11 mouse cellular contexts compared by ENCODE assay signal in genomic region chr2:167512970-167513369, GRCm38 (mm10). TPM values are rescaled to one million over a fixed set of nuclear protein-coding genes. Genes with fewer than 3 reads are reported as not detected.
DNase-seq lines count a peak whose midpoint lies in the region; ATAC-seq and TF ChIP-seq lines count a peak whose summit lies in the region.
"Had no signal": no experiment of that assay in that cellular context is flagged by ENCODE, and none has a peak within 500 bp of the region (broad histone marks: within the 10 kb centered on the region; RNA-seq: fewer than 3 reads in every experiment).

No protein-coding gene starts in this region.

- no peak overlapping the region for H3K4me3 ChIP-seq in liver, postnatal 0 days (ENCODE audit: low read depth, low read length)
- H3K4me3 ChIP-seq in liver, embryonic 12.5 days, result no peak overlapping the region
- H3K4me3 ChIP-seq in G1E (ENCODE audit: low read depth, low read length), result no peak overlapping the region
- H3K4me3 ChIP-seq: hindbrain, embryonic 10.5 days; neural tube, embryonic 12.5 days had no signal

- WGBS in liver, postnatal 0 days (ENCODE audit: insufficient replicate concordance), result 87% methylated on average over 5 of the region's 5 CpGs
- 75% methylated on average over 5 of the region's 5 CpGs for WGBS in liver, embryonic 12.5 days (ENCODE audit: insufficient replicate concordance)

- H3K9ac ChIP-seq in liver, postnatal 0 days (replicated peaks), result no peak overlapping the region
- no peak overlapping the region for H3K9ac ChIP-seq in liver, embryonic 12.5 days
- H3K9ac ChIP-seq: neural tube, embryonic 12.5 days had no signal

- H3K27ac ChIP-seq in liver, postnatal 0 days (ENCODE audit: low read depth), result no peak overlapping the region
- no peak overlapping the region for H3K27ac ChIP-seq in liver, embryonic 12.5 days
- H3K27ac ChIP-seq: hindbrain, embryonic 10.5 days; neural tube, embryonic 12.5 days had no signal

- no peak for DNase-seq in cerebellum, postnatal 10 days
- no peak for DNase-seq in liver, postnatal 0 days
- no peak for DNase-seq in G1E (ENCODE audit: low spot score)
- no peak for DNase-seq in layer of hippocampus, postnatal 25 days (ENCODE audit: extremely low spot score in 1 of 2, low spot score in 1 of 2)
- DNase-seq in kidney, adult 18-20 months, result no peak
- DNase-seq: gastrocnemius, postnatal 25 days had no signal

- peaks cover 7% of the 10 kb centered on the region for H3K4me1 ChIP-seq in liver, postnatal 0 days (ENCODE audit: insufficient read depth)
- H3K4me1 ChIP-seq in liver, embryonic 12.5 days, result peaks cover 24% of the 10 kb centered on the region
- H3K4me1 ChIP-seq in G1E (ENCODE audit: insufficient read depth, low read depth, low read length), result peaks cover 17% of the 10 kb centered on the region
- H3K4me1 ChIP-seq: hindbrain, embryonic 10.5 days; neural tube, embryonic 12.5 days had no signal

- TF ChIP-seq EP300 in liver, postnatal 0 days (IDR thresholded peaks at IDR 0.05; ENCODE audit: low read depth), result no peak

- TF ChIP-seq CTCF in liver, postnatal 0 days (IDR thresholded peaks at IDR 0.05; ENCODE audit: low read depth), result peak; percentile 74
- TF ChIP-seq CTCF in G1E (IDR thresholded peaks at IDR 0.05; ENCODE audit: low read depth, low read length), result peak; percentile 11; the same call in 1 of the 2 replicates

- peaks cover 95% of the 10 kb centered on the region for H3K36me3 ChIP-seq in liver, postnatal 0 days (replicated peaks; ENCODE audit: insufficient read depth, low read length)
- H3K36me3 ChIP-seq in liver, embryonic 12.5 days, result peaks cover 98% of the 10 kb centered on the region
- H3K36me3 ChIP-seq in G1E (replicated peaks), result peaks cover 97% of the 10 kb centered on the region

- no peaks in the 10 kb centered on the region for H3K9me3 ChIP-seq in liver, postnatal 0 days (ENCODE audit: low read length)
- H3K9me3 ChIP-seq in liver, embryonic 12.5 days (replicated peaks), result no peaks in the 10 kb centered on the region
- no peaks in the 10 kb centered on the region for H3K9me3 ChIP-seq in G1E (replicated peaks)
- H3K9me3 ChIP-seq: hindbrain, embryonic 10.5 days; neural tube, embryonic 12.5 days had no signal

- no peak overlapping the region for H3K4me2 ChIP-seq in liver, postnatal 0 days (ENCODE audit: low read depth, low read length)
- no peak overlapping the region for H3K4me2 ChIP-seq in liver, embryonic 12.5 days
- H3K4me2 ChIP-seq: neural tube, embryonic 12.5 days had no signal

- no peaks in the 10 kb centered on the region for H3K27me3 ChIP-seq in liver, postnatal 0 days (ENCODE audit: insufficient read depth, low read length)
- no peaks in the 10 kb centered on the region for H3K27me3 ChIP-seq in liver, embryonic 12.5 days (replicated peaks)
- no peaks in the 10 kb centered on the region for H3K27me3 ChIP-seq in G1E (ENCODE audit: insufficient read depth, low read length)
- H3K27me3 ChIP-seq: neural tube, embryonic 12.5 days had no signal

- 0 out of 2 replicates have a peak, but pooled peaks have one; percentile 26 for ATAC-seq in cerebellum, adult (ENCODE audit: insufficient number of reproducible peaks, low FRiP score, low TSS enrichment)
- ATAC-seq in liver, postnatal 0 days, result no peak
- no peak for ATAC-seq in liver, embryonic 12.5 days
- no peak; the same call in 1 of the 2 replicates for ATAC-seq in G1E (ENCODE audit: extremely low read depth, insufficient number of reproducible peaks, low FRiP score, poor library complexity, severe bottlenecking)
- 0 out of 2 replicates have a peak, but pooled peaks have one; percentile 33 for ATAC-seq in megakaryocyte, adult 5-6 weeks (ENCODE audit: poor library complexity, severe bottlenecking)

RNA-seq across cellular contexts. Expression of gene Spata2, which starts 20.3 kb away (rescaled TPM):
- polyA plus RNA-seq in liver, postnatal 0 days (2015; fragmentation: Nextera tagmentation; extraction: Ambion mirVana), result 4.7 and 4.9 TPM in 2 replicates
- 11.0 TPM in 2 replicates for polyA plus RNA-seq in liver, embryonic 12.5 days (2016; fragmentation: Nextera tagmentation; extraction: Ambion mirVana)
- total RNA-seq in G1E (2014; fragmentation: Nextera tagmentation) (11.6 and 16.2 TPM in 2 replicates), G1E (2017) (6.7 and 7.6 TPM in 2 replicates)
- polyA plus RNA-seq in G1E (2012), result 26.5 and 27.9 TPM in 2 replicates
- total RNA-seq in megakaryocyte, adult 5-6 weeks (2015), result 9.0 and 11.3 TPM in 2 replicates
- 6.3 and 10.3 TPM in 2 replicates for total RNA-seq in megakaryocyte, adult 5-6 weeks (2017)
- total RNA-seq in layer of hippocampus, postnatal 25 days (2021), result 10 to 100 TPM; 78.7 to 83.9 TPM

RNA-seq across cellular contexts. Expression of gene Rnf114, which starts 20.5 kb away (rescaled TPM):
- 39.5 and 44.0 TPM in 2 replicates for polyA plus RNA-seq in liver, postnatal 0 days (2015; fragmentation: Nextera tagmentation; extraction: Ambion mirVana)
- 37.6 and 37.9 TPM in 2 replicates for polyA plus RNA-seq in liver, embryonic 12.5 days (2016; fragmentation: Nextera tagmentation; extraction: Ambion mirVana)
- total RNA-seq in G1E (2014; fragmentation: Nextera tagmentation) (41.5 and 48.2 TPM in 2 replicates), G1E (2017) (32.1 and 37.8 TPM in 2 replicates)
- 16.8 and 18.4 TPM in 2 replicates for polyA plus RNA-seq in G1E (2012)
- 59.7 and 61.7 TPM in 2 replicates for total RNA-seq in megakaryocyte, adult 5-6 weeks (2015)
- 36.3 and 37.8 TPM in 2 replicates for total RNA-seq in megakaryocyte, adult 5-6 weeks (2017)
- total RNA-seq in layer of hippocampus, postnatal 25 days (2021), result 10 to 100 TPM; 51.1 to 53.1 TPM

RNA-seq across cellular contexts. Expression of gene Snai1, which starts 25.0 kb away (rescaled TPM):
- 1.6 and 2.3 TPM in 2 replicates for polyA plus RNA-seq in liver, postnatal 0 days (2015; fragmentation: Nextera tagmentation; extraction: Ambion mirVana)
- 4.9 and 5.0 TPM in 2 replicates for polyA plus RNA-seq in liver, embryonic 12.5 days (2016; fragmentation: Nextera tagmentation; extraction: Ambion mirVana)
- total RNA-seq in G1E (2014; fragmentation: Nextera tagmentation), result not detected in 2 replicates
- total RNA-seq in G1E (2017), result not detected in 2 replicates
- polyA plus RNA-seq in G1E (2012), result not detected in 2 replicates
- 0.40 and 1.8 TPM in 2 replicates for total RNA-seq in megakaryocyte, adult 5-6 weeks (2015)
- 0.40 TPM in 1 of 2 replicates, not detected in the other for total RNA-seq in megakaryocyte, adult 5-6 weeks (2017)
- total RNA-seq in layer of hippocampus, postnatal 25 days (2021), result under 1 TPM; 0.27 to 0.75 TPM

Comparison
In these comparisons a context has a peak if more than half of its experiments do, and no peak if none do; other contexts are left out.
1. ATAC-seq: peak in cerebellum, adult (single experiment) and megakaryocyte, adult 5-6 weeks (single experiment); none in liver, postnatal 0 days (single experiment), liver, embryonic 12.5 days (single experiment) and G1E (single experiment).
2. RNA of gene Spata2, which starts 20.3 kb away (total RNA-seq): 78.7 to 83.9 TPM in layer of hippocampus, postnatal 25 days; 6.7 to 16.2 TPM in G1E and 6.3 to 11.3 TPM in megakaryocyte, adult 5-6 weeks; every median in the first group is over 4 times any median in the second.